Mouse (Mus musculus): ENCODE results near the gene Tmem253.

The Tmem253 gene

GRCm38 (mm10) chr14:52008321-52009203 is 6.9 kb upstream of the Tmem253 start:
- DNase-seq = peak; percentile 96 to 97

GRCm38 (mm10) chr14:52009361-52009760 is 6.1 kb upstream of the Tmem253 start:
- DNase-seq = peak in 1 of 2 experiments; percentile 45

GRCm38 (mm10) chr14:52009841-52010240 is 5.6 kb upstream of the Tmem253 start:
- DNase-seq = peak in 1 of 2 experiments; percentile 39

- DNase-seq = peak; percentile 88 to 91
Observed at GRCm38 (mm10) chr14:52010446-52011111, 4.9 kb upstream of the Tmem253 start.

- DNase-seq = peak in 1 of 2 experiments; percentile 45
Observed at GRCm38 (mm10) chr14:52011683-52012082, 3.8 kb upstream of the Tmem253 start.

- peak; percentile 80 to 89 for DNase-seq
Observed at GRCm38 (mm10) chr14:52012085-52012484, 3.4 kb upstream of the Tmem253 start.

- DNase-seq = peak; percentile 37 to 56
Observed at GRCm38 (mm10) chr14:52012553-52012952, 2.9 kb upstream of the Tmem253 start.

GRCm38 (mm10) chr14:52013021-52013610 is 2.3 kb upstream of the Tmem253 start:
- peak in 1 of 2 experiments; percentile 37 for DNase-seq

GRCm38 (mm10) chr14:52013771-52014219 is 1.7 kb upstream of the Tmem253 start:
- peak; percentile 69 to 72 for DNase-seq

- DNase-seq = peak in 1 of 2 experiments; percentile 40
Observed at GRCm38 (mm10) chr14:52014271-52014760, 1.1 kb upstream of the Tmem253 start.

GRCm38 (mm10) chr14:52014761-52015311 is 622 bp upstream of the Tmem253 start:
- DNase-seq = peak; percentile 75 to 76

GRCm38 (mm10) chr14:52016625-52017405 is 1.4 kb downstream of the Tmem253 start:
- DNase-seq = peak; percentile 42 to 47

- DNase-seq = no peak
Observed at GRCm38 (mm10) chr14:52017662-52018061, 2.2 kb downstream of the Tmem253 start.

GRCm38 (mm10) chr14:52018248-52019050 is 3.0 kb downstream of the Tmem253 start:
- DNase-seq = peak in 1 of 2 experiments; percentile 23

- DNase-seq = no peak
Observed at GRCm38 (mm10) chr14:52019051-52019589, 3.7 kb downstream of the Tmem253 start.

- peak; percentile 98 to 99 for DNase-seq
Observed at GRCm38 (mm10) chr14:52019590-52020340, 4.3 kb downstream of the Tmem253 start.

- DNase-seq = peak; percentile 68 to 74
Observed at GRCm38 (mm10) chr14:52020486-52021137, 5.2 kb downstream of the Tmem253 start, which contains the start of gene Zfp219. TSS of gene Zfp219 (minus strand) at chr14:52020733.

- DNase-seq = no peak
Observed at GRCm38 (mm10) chr14:52021138-52021529, 5.7 kb downstream of the Tmem253 start.

- DNase-seq = no peak
Observed at GRCm38 (mm10) chr14:52021568-52022212, 6.2 kb downstream of the Tmem253 start.
